Mouse (Mus musculus) MEL (cell line): Measurements from ENCODE around the gene CN725425. TPM values are rescaled to one million over a fixed set of nuclear protein-coding genes. Genes with fewer than 3 reads are reported as not detected.

Experiments
- DNase-seq: peaks from one replicate; pipeline ENCODE4 v3.0.0; 2011; ENCODE audit warnings: low read depth, low spot score
- H3K27ac ChIP-seq: 2 replicates; pipeline ENCODE4 v1.5.1; 2012; ENCODE audit warnings: low read depth, mild to moderate bottlenecking, control low read depth, low read length, moderate library complexity; ENCODE audit not compliant: control insufficient read depth
- H3K27me3 ChIP-seq, 2 experiments: fragments of 150-350 bp in 1 of 2; sonication (generic) in 1 of 2; 2 replicates each; pipeline ENCODE4 v1.6.1; 2012; ENCODE audit warnings: low read length in 2 of 2, mild to moderate bottlenecking in 2 of 2, improper control_type of control experiment in 1 of 2, moderate library complexity in 1 of 2; ENCODE audit not compliant: insufficient read depth in 2 of 2, control insufficient read depth in 1 of 2
- H3K36me3 ChIP-seq, 2 experiments: 2 replicates each; pipeline ENCODE4 v1.6.1; 2012 to 2014; ENCODE audit warnings: low read length in 2 of 2, improper control_type of control experiment in 1 of 2, inconsistent platforms in 1 of 2, mild to moderate bottlenecking in 1 of 2; ENCODE audit not compliant: insufficient read depth in 2 of 2, control insufficient read depth in 1 of 2
- H3K4me1 ChIP-seq, 2 experiments: fragments of 150-350 bp in 1 of 2; sonication (generic) in 1 of 2; 2 replicates each; pipeline ENCODE4 v1.6.1; 2012; ENCODE audit warnings: low read length in 2 of 2, improper control_type of control experiment in 1 of 2, mild to moderate bottlenecking in 1 of 2; ENCODE audit not compliant: insufficient read depth in 2 of 2, control insufficient read depth in 1 of 2
- H3K4me3 ChIP-seq, 2 experiments: fragments of 150-350 bp in 1 of 2; sonication (generic) in 1 of 2; 2 replicates each; pipeline ENCODE4 v1.5.1; 2012; ENCODE audit warnings: low read depth in 2 of 2, low read length in 2 of 2, mild to moderate bottlenecking in 2 of 2, moderate library complexity in 2 of 2, control low read depth in 1 of 2, improper control_type of control experiment in 1 of 2; ENCODE audit not compliant: control insufficient read depth in 1 of 2, insufficient read depth in 1 of 2
- H3K79me2 ChIP-seq: 2 replicates; pipeline ENCODE4 v1.6.1; 2012; ENCODE audit warnings: mild to moderate bottlenecking, low read length, moderate library complexity; ENCODE audit not compliant: control insufficient read depth, poor library complexity, insufficient read depth
- H3K9ac ChIP-seq: 2 replicates; pipeline ENCODE4 v1.6.1; 2012; ENCODE audit warnings: low read depth, mild to moderate bottlenecking, control low read depth, low read length, moderate library complexity; ENCODE audit not compliant: control insufficient read depth, poor library complexity, severe bottlenecking
- H3K9me3 ChIP-seq: fragments of 150-350 bp; sonication (generic); replicated peaks from 2 replicates; pipeline ENCODE4 v1.6.1; 2012; ENCODE audit warnings: mild to moderate bottlenecking, low read length, improper control_type of control experiment, moderate library complexity; ENCODE audit not compliant: insufficient read depth
- BHLHE40 ChIP-seq: IDR thresholded peaks from 2 replicates; pipeline ENCODE4 v1.6.1; 2012; ENCODE audit warnings: low read depth, mild to moderate bottlenecking, inconsistent platforms, low read length, improper control_type of control experiment, borderline replicate concordance
- CHD2 ChIP-seq: IDR thresholded peaks from 2 replicates; pipeline ENCODE4 v1.6.1; 2011; ENCODE audit warnings: low read length, improper control_type of control experiment
- CTCF ChIP-seq, 3 experiments: IDR thresholded peaks in 2 of 3; conservative IDR thresholded peaks in 1 of 3; 2 replicates each; pipeline ENCODE4 v1.5.1; 2011 to 2012; ENCODE audit warnings: low read length in 3 of 3, low read depth in 2 of 3, mild to moderate bottlenecking in 2 of 3, improper control_type of control experiment in 1 of 3, inconsistent platforms in 1 of 3, mixed read lengths in 1 of 3, moderate library complexity in 1 of 3; ENCODE audit not compliant: control insufficient read depth in 1 of 3, insufficient read depth in 1 of 3, poor library complexity in 1 of 3, severe bottlenecking in 1 of 3
- E2F4 ChIP-seq: IDR thresholded peaks from 2 replicates; pipeline ENCODE4 v1.6.1; 2011; ENCODE audit warnings: low read depth, low read length, improper control_type of control experiment, borderline replicate concordance
- EP300 ChIP-seq, 2 experiments: IDR thresholded peaks; 2 replicates each; pipeline ENCODE4 v1.6.1; 2011; ENCODE audit warnings: improper control_type of control experiment in 2 of 2, low read length in 2 of 2, low read depth in 1 of 2, mild to moderate bottlenecking in 1 of 2
- ETS1 ChIP-seq: IDR thresholded peaks from 2 replicates; pipeline ENCODE4 v1.6.1; 2012; ENCODE audit warnings: low read depth, mild to moderate bottlenecking, inconsistent platforms, low read length, improper control_type of control experiment, moderate library complexity
- GABPA ChIP-seq: IDR thresholded peaks from 2 replicates; pipeline ENCODE4 v1.6.1; 2012; ENCODE audit warnings: low read depth, mild to moderate bottlenecking, inconsistent platforms, low read length, improper control_type of control experiment, moderate library complexity
- HCFC1 ChIP-seq: IDR thresholded peaks from 2 replicates; pipeline ENCODE4 v1.6.1; 2012; ENCODE audit warnings: low read depth, mild to moderate bottlenecking, inconsistent platforms, low read length, improper control_type of control experiment, moderate library complexity
- JUND ChIP-seq: IDR thresholded peaks from 2 replicates; pipeline ENCODE4 v1.6.1; 2011; ENCODE audit warnings: low read depth, mild to moderate bottlenecking, improper control_type of control experiment, low read length
- KAT2A ChIP-seq: conservative IDR thresholded peaks from 2 replicates; pipeline ENCODE4 v1.6.1; 2012; ENCODE audit warnings: low read depth, low read length, improper control_type of control experiment, inconsistent platforms
- MAFK ChIP-seq: IDR thresholded peaks from 2 replicates; pipeline ENCODE4 v1.6.1; 2011; ENCODE audit warnings: low read depth, mild to moderate bottlenecking, low read length, improper control_type of control experiment, borderline replicate concordance
- MAX ChIP-seq: IDR thresholded peaks from 2 replicates; pipeline ENCODE4 v1.6.1; 2011; ENCODE audit warnings: low read length, improper control_type of control experiment
- MAZ ChIP-seq: IDR thresholded peaks from 2 replicates; pipeline ENCODE4 v1.6.1; 2012; ENCODE audit warnings: low read depth, mild to moderate bottlenecking, inconsistent platforms, low read length, improper control_type of control experiment
- MEF2A ChIP-seq: IDR thresholded peaks from 2 replicates; pipeline ENCODE4 v1.6.1; 2014; ENCODE audit warnings: low read depth, mild to moderate bottlenecking, inconsistent platforms, low read length, improper control_type of control experiment; ENCODE audit not compliant: poor library complexity, insufficient replicate concordance, severe bottlenecking; ENCODE audit errors: extremely low read depth
- MXI1 ChIP-seq: IDR thresholded peaks from 2 replicates; pipeline ENCODE4 v1.6.1; 2011; ENCODE audit warnings: mild to moderate bottlenecking, low read depth, low read length, improper control_type of control experiment
- MYB ChIP-seq: IDR thresholded peaks from 2 replicates; pipeline ENCODE4 v1.6.1; 2011; ENCODE audit warnings: mild to moderate bottlenecking, low read depth, low read length, improper control_type of control experiment
- MYC ChIP-seq: IDR thresholded peaks from 2 replicates; pipeline ENCODE4 v1.6.1; 2011; ENCODE audit warnings: low read depth, mild to moderate bottlenecking, low read length, improper control_type of control experiment, moderate library complexity
- NRF1 ChIP-seq: IDR thresholded peaks from 2 replicates; pipeline ENCODE4 v1.6.1; 2014; ENCODE audit warnings: low read depth, mild to moderate bottlenecking, inconsistent platforms, low read length, improper control_type of control experiment, moderate library complexity; ENCODE audit not compliant: poor library complexity, insufficient read depth, severe bottlenecking
- POLR2AphosphoS2 ChIP-seq: IDR thresholded peaks from 2 replicates; pipeline ENCODE4 v1.6.1; 2011; ENCODE audit warnings: low read length, improper control_type of control experiment
- POLR2AphosphoS5 ChIP-seq: IDR thresholded peaks from 2 replicates; pipeline ENCODE4 v1.6.1; 2012; ENCODE audit warnings: low read depth, borderline replicate concordance, mild to moderate bottlenecking, inconsistent platforms, low read length, moderate library complexity, mixed read lengths
- RCOR1 ChIP-seq: IDR thresholded peaks from 2 replicates; pipeline ENCODE4 v1.6.1; 2012; ENCODE audit warnings: low read depth, mild to moderate bottlenecking, inconsistent platforms, low read length, improper control_type of control experiment
- TAL1 ChIP-seq: IDR thresholded peaks from 2 replicates; pipeline ENCODE4 v1.6.1; 2012; ENCODE audit warnings: mild to moderate bottlenecking, inconsistent platforms, low read length, moderate library complexity, mixed read lengths
- TBP ChIP-seq: IDR thresholded peaks from 2 replicates; pipeline ENCODE4 v1.8.0; 2011; ENCODE audit warnings: low read depth, low read length, improper control_type of control experiment
- TCF12 ChIP-seq: IDR thresholded peaks from 2 replicates; pipeline ENCODE4 v1.6.1; 2014; ENCODE audit warnings: low read depth, mild to moderate bottlenecking, inconsistent platforms, low read length, improper control_type of control experiment, moderate library complexity
- USF1 ChIP-seq: IDR thresholded peaks from 2 replicates; pipeline ENCODE4 v1.6.1; 2014; ENCODE audit warnings: low read depth, mild to moderate bottlenecking, inconsistent platforms, low read length, improper control_type of control experiment, moderate library complexity
- USF2 ChIP-seq, 2 experiments: IDR thresholded peaks; 2 replicates each; pipeline ENCODE4 v1.6.1; 2011 to 2012; ENCODE audit warnings: improper control_type of control experiment in 2 of 2, low read length in 2 of 2, borderline replicate concordance in 1 of 2, inconsistent platforms in 1 of 2, low read depth in 1 of 2, mild to moderate bottlenecking in 1 of 2; ENCODE audit not compliant: insufficient read depth in 1 of 2
- ZC3H11A ChIP-seq: IDR thresholded peaks from 2 replicates; pipeline ENCODE4 v1.6.1; 2012; ENCODE audit warnings: low read depth, mild to moderate bottlenecking, inconsistent platforms, low read length, improper control_type of control experiment
- ZNF384 ChIP-seq: IDR thresholded peaks from 2 replicates; pipeline ENCODE4 v1.6.1; 2012; ENCODE audit warnings: low read depth, mild to moderate bottlenecking, inconsistent platforms, low read length, improper control_type of control experiment
- polyA plus RNA-seq, 2 experiments: library from polyadenylated mRNA; stranded (reverse) in 1 of 2; unstranded in 1 of 2; fragments of >175 nt in 1 of 2; fragments of >200 nt in 1 of 2; gene quantifications; 2 replicates each; pipeline versions ENCODE4 v1.2.1 to v1.2.4; 2012; ENCODE audit warnings: low replicate concordance in 2 of 2, low read depth in 1 of 2; ENCODE audit not compliant: insufficient read length in 2 of 2, insufficient read depth in 1 of 2, missing spikeins in 1 of 2
- total RNA-seq: library from RNA; depleted of rRNA; stranded (reverse); fragments of 300-350 nt; gene quantifications from 2 replicates; pipeline ENCODE4 v1.2.3, GENCODE M21; 2012

Gene CN725425
- total and polyA plus RNA-seq, 3 experiments: not detected

GRCm38 (mm10) chr15:91255308-91255707 lies 56.0 kb downstream of the CN725425 start:
- Histone ChIP-seq H3K9ac (no peak overlapping the region), H3K27ac (no peak overlapping the region)
- TF ChIP-seq JUND (no peak), MAFK (no peak), CTCF (IDR thresholded peaks at IDR 0.05 in 2 of 3, conservative IDR thresholded peaks at IDR 0.05 in 1 of 3; ENCODE audit: control insufficient read depth in 1 of 3, insufficient read depth in 1 of 3, low read depth in 2 of 3, low read length in 3 of 3, poor library complexity in 1 of 3, severe bottlenecking in 1 of 3) (no peak), ZNF384 (no peak), MEF2A (no peak), TCF12 (no peak), RCOR1 (no peak), TBP (no peak), ETS1 (no peak), POLR2AphosphoS5 (no peak), TAL1 (no peak), HCFC1 (no peak), CHD2 (no peak), KAT2A (no peak)
- TF ChIP-seq, all 39 proteins: peak for 0
- no peak for DNase-seq
- Histone ChIP-seq H3K36me3 (no peaks in the 10 kb centered on the region), H3K4me3 (no peak overlapping the region), H3K4me1 (no peaks in the 10 kb centered on the region), H3K27me3 (no peaks in the 10 kb centered on the region), H3K9me3 (no peaks in the 10 kb centered on the region), H3K79me2 (no peaks in the 10 kb centered on the region)

- no peak for DNase-seq
- Histone ChIP-seq H3K27ac (no peak overlapping the region), H3K79me2 (no peaks in the 10 kb centered on the region), H3K36me3 (no peaks in the 10 kb centered on the region), H3K9me3 (no peaks in the 10 kb centered on the region), H3K4me3 (no peak overlapping the region), H3K4me1 (no peaks in the 10 kb centered on the region), H3K27me3 (no peaks in the 10 kb centered on the region), H3K9ac (no peak overlapping the region)
- TF ChIP-seq MAZ (no peak), MAX (no peak), EP300 (IDR thresholded peaks at IDR 0.05; ENCODE audit: low read depth in 1 of 2, low read length in 2 of 2) (no peak), BHLHE40 (no peak), CHD2 (no peak), MAFK (no peak), CTCF (IDR thresholded peaks at IDR 0.05 in 2 of 3, conservative IDR thresholded peaks at IDR 0.05 in 1 of 3; ENCODE audit: control insufficient read depth in 1 of 3, insufficient read depth in 1 of 3, low read depth in 2 of 3, low read length in 3 of 3, poor library complexity in 1 of 3, severe bottlenecking in 1 of 3) (no peak), RCOR1 (no peak), USF2 (IDR thresholded peaks at IDR 0.05; ENCODE audit: borderline replicate concordance in 1 of 2, insufficient read depth in 1 of 2, low read depth in 1 of 2, low read length in 2 of 2) (no peak), USF1 (no peak), NRF1 (no peak), MYB (no peak), ZC3H11A (no peak), POLR2AphosphoS2 (no peak), POLR2AphosphoS5 (no peak), GABPA (no peak), MEF2A (no peak), MXI1 (no peak), MYC (no peak), E2F4 (no peak)
Measured at GRCm38 (mm10) chr15:91257140-91257539, 57.8 kb downstream of the CN725425 start.
